Mouse (Mus musculus) lung, adult 2 months (tissue): ENCODE measurements around the gene Sdhaf2.

Experiments
- CTCF ChIP-seq: fragments of 200-500 bp; IDR thresholded peaks from 2 replicates; pipeline ENCODE4 v1.5.1; 2011; ENCODE audit warnings: mild to moderate bottlenecking, low read length, control low read depth; ENCODE audit not compliant: insufficient read depth
- POLR2A ChIP-seq: fragments of 200-500 bp; IDR thresholded peaks from 2 replicates; pipeline ENCODE4 v1.6.1; 2011; ENCODE audit warnings: low read depth, mild to moderate bottlenecking, control low read depth, low read length, borderline replicate concordance; ENCODE audit errors: extremely low read depth

- TF ChIP-seq CTCF (no peak), POLR2A (no peak)
Measured at GRCm38 (mm10) chr19:10461584-10461983, 64.4 kb downstream of the Sdhaf2 start.
